Mouse (Mus musculus) stomach, embryonic 14.5 days (tissue): ENCODE measurements around the gene Nfkbil1. TPM values are rescaled to one million over a fixed set of nuclear protein-coding genes. Genes with fewer than 3 reads are reported as not detected.

Source experiments
- ATAC-seq: fragments of 200-750 bp; cut with Nextera tagmentation; 2 replicates; pipeline ENCODE4 v1.8.0; 2017; ENCODE audit warnings: low read depth, moderate TSS enrichment; ENCODE audit not compliant: insufficient number of reproducible peaks, insufficient read depth, low FRiP score
- H3K27ac ChIP-seq: fragments of 300-500 bp; sonication (generic); 2 replicates; pipeline ENCODE4 v1.5.1; 2014; ENCODE audit warnings: mild to moderate bottlenecking, low read length, moderate library complexity, mixed read lengths
- H3K27me3 ChIP-seq: fragments of 300-500 bp; sonication (generic); 2 replicates; pipeline ENCODE4 v1.6.1; 2014; ENCODE audit warnings: low read length, control low read depth, mixed read lengths; ENCODE audit not compliant: control insufficient read depth, insufficient read depth
- H3K36me3 ChIP-seq: fragments of 300-500 bp; sonication (generic); 2 replicates; pipeline ENCODE4 v1.6.1; 2014; ENCODE audit warnings: mild to moderate bottlenecking, control low read depth, low read length, moderate library complexity, mixed read lengths; ENCODE audit not compliant: control insufficient read depth, insufficient read depth
- H3K4me1 ChIP-seq: fragments of 300-500 bp; sonication (generic); 2 replicates; pipeline ENCODE4 v1.6.1; 2014; ENCODE audit warnings: low read length, control low read depth, mixed read lengths; ENCODE audit not compliant: control insufficient read depth, insufficient read depth
- H3K4me2 ChIP-seq: fragments of 300-500 bp; sonication (generic); replicated peaks from 2 replicates; pipeline ENCODE4 v1.6.1; 2014; ENCODE audit warnings: low read depth, low read length, control low read depth
- H3K4me3 ChIP-seq: fragments of 300-500 bp; sonication (generic); 2 replicates; pipeline ENCODE4 v1.5.1; 2014; ENCODE audit warnings: low read depth, low read length, control low read depth
- H3K9ac ChIP-seq: fragments of 300-500 bp; sonication (generic); replicated peaks from 2 replicates; pipeline ENCODE4 v1.6.1; 2014; ENCODE audit warnings: low read depth, mild to moderate bottlenecking, control low read depth, low read length, moderate library complexity, mixed read lengths
- H3K9me3 ChIP-seq: fragments of 300-500 bp; sonication (generic); 2 replicates; pipeline ENCODE4 v1.6.1; 2016; ENCODE audit warnings: low read depth, low read length, control low read depth; ENCODE audit not compliant: control insufficient read depth
- WGBS: fragments of 180-500 bp; shearing (Covaris S2); extraction: QIAGEN DNeasy Blood & Tissue Kit; methylation state at CpG from one replicate; pipeline ENCODE4 v1.1.7; 2014; 5-methylcytosine and 5-hydroxymethylcytosine counted together
- polyA plus RNA-seq: library from polyadenylated mRNA; unstranded; fragments of >200 nt; fragmentation: Nextera tagmentation; extraction: Ambion mirVana; gene quantifications from 2 replicates; pipeline ENCODE4 v1.2.1, GENCODE M21; 2014

Nfkbil1 gene
- 3.5 and 3.8 TPM in 2 replicates for polyA plus RNA-seq

DNA sequence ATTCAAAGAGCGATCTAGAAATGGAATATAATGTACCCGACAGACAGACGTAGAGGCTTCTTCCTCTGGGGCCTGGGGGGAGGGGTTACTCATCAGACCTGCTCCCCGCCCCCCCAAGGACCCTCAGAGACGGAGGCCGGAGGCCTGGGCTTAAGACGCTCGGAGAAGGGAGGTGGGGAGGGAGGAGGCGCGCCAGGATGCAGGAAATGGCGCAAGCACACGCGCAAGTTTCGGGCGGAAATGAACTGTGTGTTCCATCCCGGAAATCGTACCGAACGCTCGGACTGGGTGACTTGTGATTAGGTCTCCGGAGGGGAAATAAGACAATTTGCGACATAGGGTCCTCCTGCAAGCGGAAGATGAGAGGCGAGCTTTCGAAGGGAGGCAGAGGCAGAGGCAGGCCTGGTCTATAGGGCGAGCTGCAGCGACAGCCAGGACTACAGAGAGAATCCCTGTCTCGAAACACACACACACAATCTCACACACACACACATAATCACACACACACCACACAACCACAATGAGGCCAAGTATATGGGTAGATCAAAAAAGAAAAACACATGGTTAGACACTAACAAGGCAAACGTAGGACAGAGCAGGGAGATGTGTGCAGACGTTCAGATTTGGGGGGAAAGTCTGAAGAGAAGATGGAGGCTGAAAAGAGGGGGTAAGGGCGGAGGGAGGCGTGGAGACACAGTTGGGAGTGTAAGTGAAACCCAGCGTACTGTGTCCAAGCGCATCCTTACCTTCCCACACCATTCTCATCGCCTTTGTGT lies at the start of gene Nfkbil1:
TSS of gene Nfkbil1 (minus strand) at position 179 of the 776 bp plus-strand sequence.
- H3K9me3 ChIP-seq, result no peaks in the 10 kb centered on the region
- H3K9ac ChIP-seq, result peak within 1 kb of the TSS; percentile 81
- peaks cover 35% of the 10 kb centered on the region for H3K4me1 ChIP-seq
- H3K27ac ChIP-seq, result peak within 1 kb of the TSS; percentile 98
- H3K4me2 ChIP-seq, result peak within 1 kb of the TSS; percentile 74
- peaks cover 7% of the 10 kb centered on the region; the same call in 1 of the 2 replicates for H3K36me3 ChIP-seq
- WGBS, result under 1% methylated on average over 35 of the region's 35 CpGs
- peak; percentile 88 for ATAC-seq
- peak within 1 kb of the TSS; percentile 51 for H3K4me3 ChIP-seq
- no peaks in the 10 kb centered on the region for H3K27me3 ChIP-seq

DNA sequence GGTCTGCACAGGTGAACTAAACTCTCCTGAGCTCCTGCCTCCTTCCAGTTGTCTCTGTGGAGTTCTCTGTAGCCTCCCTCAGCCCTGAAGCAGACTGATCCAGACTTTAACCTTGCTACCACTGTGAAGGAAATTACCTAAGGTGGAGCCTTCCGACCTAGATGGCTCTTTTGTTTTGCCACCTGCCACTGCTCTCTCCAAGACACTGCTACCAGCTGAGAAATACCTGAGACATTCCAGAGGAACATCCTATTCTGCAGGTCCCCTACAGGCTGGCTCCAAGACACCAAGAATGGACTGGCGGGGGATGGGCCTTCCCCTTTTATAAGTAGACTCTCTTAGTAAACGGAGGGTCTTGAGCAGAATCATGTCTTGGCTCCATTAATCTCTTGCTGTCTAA lies 44.7 kb upstream of the Nfkbil1 start:
- no peaks in the 10 kb centered on the region for H3K36me3 ChIP-seq
- H3K4me1 ChIP-seq, result no peaks in the 10 kb centered on the region
- H3K9ac ChIP-seq, result no peak overlapping the region
- no peak overlapping the region for H3K4me3 ChIP-seq
- no peak overlapping the region for H3K27ac ChIP-seq
- H3K4me2 ChIP-seq, result no peak overlapping the region
- no peaks in the 10 kb centered on the region for H3K9me3 ChIP-seq
- ATAC-seq, result no peak
- WGBS, result 61% methylated on average over 3 of the region's 3 CpGs
- H3K27me3 ChIP-seq, result no peaks in the 10 kb centered on the region

DNA sequence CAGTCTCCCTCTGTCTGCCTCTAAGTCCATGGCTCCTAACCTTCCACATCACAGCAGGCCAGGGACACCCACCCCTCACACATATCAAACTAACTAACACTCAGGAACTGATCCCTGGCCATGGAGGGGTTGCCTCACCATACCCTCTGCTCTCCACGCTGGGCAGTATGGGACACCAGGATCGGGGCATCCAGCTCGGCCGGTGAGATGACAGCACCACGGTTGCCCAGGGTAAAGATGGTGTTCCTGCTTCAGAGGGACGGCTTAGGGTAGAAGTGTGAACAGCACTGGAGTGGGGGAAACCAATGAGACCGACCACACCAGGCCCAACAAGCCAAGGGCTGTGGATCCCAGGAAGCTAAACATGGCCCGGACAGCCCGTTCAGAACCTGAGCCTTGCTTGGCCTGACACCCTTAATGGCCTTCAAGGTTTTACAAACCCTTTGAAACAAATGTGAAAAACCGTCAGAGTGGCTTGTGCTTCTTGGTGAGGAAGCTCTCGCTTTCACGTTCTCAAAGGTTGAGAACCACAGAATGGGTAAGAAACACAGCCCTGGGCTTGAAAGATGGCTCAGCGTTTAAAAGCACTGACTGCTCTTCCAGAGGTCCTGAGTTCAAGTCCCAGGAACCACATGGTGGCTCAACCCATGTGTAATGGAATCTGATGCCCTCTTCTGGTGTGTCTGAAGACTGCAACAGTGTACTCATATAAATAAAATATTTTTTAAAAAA lies 43.5 kb upstream of the Nfkbil1 start:
- no peaks in the 10 kb centered on the region for H3K4me1 ChIP-seq
- H3K9me3 ChIP-seq, result no peaks in the 10 kb centered on the region
- H3K9ac ChIP-seq, result no peak overlapping the region
- 85% methylated on average over 13 of the region's 13 CpGs for WGBS
- no peak overlapping the region for H3K27ac ChIP-seq
- ATAC-seq, result no peak
- no peak overlapping the region for H3K4me2 ChIP-seq
- H3K4me3 ChIP-seq, result no peak overlapping the region
- H3K36me3 ChIP-seq, result no peaks in the 10 kb centered on the region
- H3K27me3 ChIP-seq, result no peaks in the 10 kb centered on the region

DNA sequence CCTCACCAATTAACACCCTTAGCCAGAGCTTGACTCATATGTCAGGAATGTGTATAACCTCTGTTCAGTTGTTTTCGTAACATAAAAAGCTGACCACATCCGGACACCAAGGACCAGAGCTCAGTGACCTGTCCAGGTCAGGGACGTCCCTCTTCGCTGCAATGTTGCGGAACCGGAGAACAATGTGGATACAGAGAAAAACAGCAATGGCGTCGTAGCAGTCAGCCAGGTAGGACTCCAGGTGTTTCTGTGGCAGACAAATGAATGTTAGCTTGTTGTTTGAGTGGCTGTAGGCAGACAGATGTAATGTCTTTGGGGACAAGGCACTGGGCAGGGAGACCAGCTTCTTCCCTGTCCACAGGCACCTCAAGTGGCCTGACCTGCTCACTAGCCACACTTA lies 42.5 kb upstream of the Nfkbil1 start:
- ATAC-seq, result no peak
- Histone ChIP-seq H3K4me1 (no peaks in the 10 kb centered on the region), H3K27me3 (no peaks in the 10 kb centered on the region), H3K36me3 (no peaks in the 10 kb centered on the region), H3K9ac (no peak overlapping the region), H3K4me3 (no peak overlapping the region), H3K9me3 (no peaks in the 10 kb centered on the region), H3K27ac (no peak overlapping the region), H3K4me2 (no peak overlapping the region)
- 78% methylated on average over 8 of the region's 8 CpGs for WGBS

DNA sequence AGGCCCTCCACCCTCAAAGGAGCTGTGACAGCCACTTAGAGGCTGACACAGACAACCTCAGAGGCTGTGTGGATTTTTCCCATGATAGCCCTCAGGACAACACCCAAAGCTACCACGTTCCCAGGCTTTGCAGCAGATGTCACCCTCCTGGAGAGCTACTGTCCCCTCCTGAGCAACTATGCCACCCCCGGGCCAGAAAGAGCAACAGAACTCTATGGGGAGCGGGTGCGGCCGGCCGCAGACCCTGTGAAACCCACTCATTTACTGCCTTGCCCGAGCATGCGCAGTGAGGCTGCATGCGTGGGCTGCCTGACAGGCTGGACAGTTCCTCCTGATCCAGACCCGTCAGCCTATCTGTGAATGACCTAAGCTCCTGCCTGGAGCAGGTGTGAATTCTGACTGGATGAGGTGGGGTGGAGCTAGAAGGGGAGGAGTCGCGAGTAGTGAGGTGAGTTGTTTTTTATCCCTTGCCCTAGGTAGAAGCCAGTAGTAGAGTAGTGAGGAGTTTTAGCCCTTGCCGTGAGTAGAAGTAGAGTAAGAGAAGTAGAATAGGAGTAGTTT lies 40.8 kb upstream of the Nfkbil1 start:
- WGBS, result 10% methylated on average over 13 of the region's 13 CpGs

DNA sequence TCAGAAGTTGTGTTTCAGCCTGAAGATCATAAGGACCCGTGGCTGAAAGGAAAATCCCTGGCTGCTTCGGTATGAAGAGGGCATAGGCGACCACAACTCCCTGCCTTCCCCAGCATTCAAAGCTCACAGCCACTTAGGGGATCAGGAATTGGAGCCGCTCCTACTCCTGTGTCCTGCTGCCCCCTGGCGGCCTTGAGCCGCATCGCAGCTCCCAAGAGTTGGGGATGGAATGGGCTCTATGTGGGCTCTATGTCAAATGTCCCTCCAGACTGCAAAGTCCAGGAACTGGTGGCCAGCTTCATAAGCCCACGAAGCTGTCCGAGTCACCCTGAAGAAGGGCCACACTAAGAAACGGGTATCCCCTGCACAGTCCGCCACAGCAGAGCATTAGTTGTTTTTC lies 39.2 kb upstream of the Nfkbil1 start:
- Histone ChIP-seq H3K4me3 (no peak overlapping the region), H3K4me2 (no peak overlapping the region), H3K9me3 (no peaks in the 10 kb centered on the region), H3K27ac (no peak overlapping the region), H3K4me1 (no peaks in the 10 kb centered on the region), H3K27me3 (no peaks in the 10 kb centered on the region), H3K36me3 (no peaks in the 10 kb centered on the region), H3K9ac (no peak overlapping the region)
- 4% methylated on average over 11 of the region's 11 CpGs for WGBS
- ATAC-seq, result no peak

More for the DNA sequence above, 40.8 kb upstream of the Nfkbil1 start:
- Histone ChIP-seq H3K4me3 (no peak overlapping the region), H3K9me3 (no peaks in the 10 kb centered on the region), H3K27ac (no peak overlapping the region), H3K9ac (no peak overlapping the region), H3K36me3 (no peaks in the 10 kb centered on the region), H3K4me1 (no peaks in the 10 kb centered on the region), H3K27me3 (no peaks in the 10 kb centered on the region), H3K4me2 (no peak overlapping the region)
- no peak for ATAC-seq

DNA sequence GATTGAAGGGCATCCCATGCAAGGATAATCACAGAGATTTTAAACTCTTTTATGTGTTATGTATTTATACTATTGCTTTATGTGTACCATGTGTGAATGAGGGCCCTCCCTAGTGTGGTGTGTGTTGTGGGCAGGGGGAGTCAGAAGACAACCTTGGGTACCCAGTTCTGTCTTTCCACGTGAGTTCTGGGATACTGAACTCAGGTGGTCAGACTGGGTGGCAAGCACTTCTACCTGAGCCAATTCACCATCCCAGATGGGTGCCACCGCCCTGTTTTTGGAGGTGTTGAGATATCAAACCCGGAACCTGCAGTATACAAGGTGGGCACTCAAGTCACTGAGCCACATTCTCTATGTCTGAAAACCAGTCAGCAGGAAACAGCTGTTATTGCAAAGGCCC lies 36.7 kb upstream of the Nfkbil1 start:
- Histone ChIP-seq H3K27me3 (no peaks in the 10 kb centered on the region), H3K9me3 (no peaks in the 10 kb centered on the region), H3K27ac (no peak overlapping the region), H3K9ac (no peak overlapping the region), H3K36me3 (no peaks in the 10 kb centered on the region), H3K4me2 (no peak overlapping the region), H3K4me3 (no peak overlapping the region), H3K4me1 (no peaks in the 10 kb centered on the region)
- no peak for ATAC-seq
- 57% methylated on average over 3 of the region's 3 CpGs for WGBS

DNA sequence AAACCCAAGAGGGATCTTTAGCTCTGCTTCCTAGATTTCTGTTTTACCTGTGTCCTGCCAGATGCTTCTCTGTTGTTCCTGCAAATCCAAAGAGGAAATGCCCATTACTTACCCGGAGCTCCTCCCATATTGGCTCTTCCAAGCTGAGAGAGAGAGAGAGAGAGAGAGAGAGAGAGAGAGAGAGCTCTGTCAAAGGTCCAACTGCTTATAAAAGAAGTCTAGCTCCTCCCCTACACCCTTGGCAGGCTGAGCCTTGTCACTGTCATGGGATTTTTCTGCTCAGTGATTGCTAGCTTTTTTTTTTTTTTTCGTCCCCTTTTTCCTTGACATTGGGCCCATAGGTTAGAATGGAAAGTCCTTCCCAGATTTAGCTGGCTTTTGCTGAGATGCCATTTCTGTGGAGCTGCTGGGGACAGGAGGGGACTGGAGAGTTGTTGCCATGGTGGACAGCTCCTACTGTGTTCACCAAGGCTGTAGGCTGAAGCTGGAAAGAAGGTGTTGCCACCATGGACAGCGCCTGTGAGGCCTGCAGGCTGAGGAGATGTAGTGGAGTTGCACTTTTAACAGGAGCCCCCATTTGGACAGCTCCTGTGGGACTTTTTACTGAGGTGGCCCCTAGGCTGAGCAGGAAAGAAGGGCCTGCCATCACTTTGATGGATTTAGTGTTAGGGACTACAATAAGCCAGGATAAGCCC lies 34.2 kb upstream of the Nfkbil1 start:
- Histone ChIP-seq H3K27ac (no peak overlapping the region), H3K4me3 (no peak overlapping the region), H3K36me3 (no peaks in the 10 kb centered on the region), H3K4me2 (no peak overlapping the region), H3K9ac (no peak overlapping the region), H3K9me3 (no peaks in the 10 kb centered on the region), H3K4me1 (no peaks in the 10 kb centered on the region), H3K27me3 (no peaks in the 10 kb centered on the region)
- no peak for ATAC-seq
- WGBS, result 32% methylated on average over 3 of the region's 3 CpGs
